Mouse (Mus musculus): ENCODE measurements around the gene Dnajb3. TPM values are rescaled to one million over a fixed set of nuclear protein-coding genes. Genes with fewer than 3 reads are reported as not detected.

Gene Dnajb3
- 3.2 and 6.0 TPM in 2 replicates for polyA plus RNA-seq (2012; rRNA removed)

GRCm38 (mm10) chr1:88205294-88205922 is at the start of gene Dnajb3:
Gene Dnajb3, minus strand, starts transcription at chr1:88205782.

GRCm38 (mm10) chr1:88226670-88227379 is 21.2 kb upstream of the Dnajb3 start, which contains the start of gene Mroh2a:
Gene Mroh2a, plus strand, starts transcription at chr1:88226986.

GRCm38 (mm10) chr1:88211812-88212211 is 6.2 kb upstream of the Dnajb3 start, which contains the start of gene Ugt1a1:
Gene Ugt1a1, plus strand, starts transcription at chr1:88211959.

GRCm38 (mm10) chr1:88200456-88200855 is 5.1 kb downstream of the Dnajb3 start, which contains the start of gene Ugt1a2:
Gene Ugt1a2, plus strand, starts transcription at chr1:88200601.

GRCm38 (mm10) chr1:88165711-88166110 is 39.9 kb downstream of the Dnajb3 start, which contains the start of gene Ugt1a5:
Gene Ugt1a5, plus strand, starts transcription at chr1:88166012.

Other genes with a start within 250 kb of the Dnajb3 start
- gene Usp40, start 197.2 kb downstream of the Dnajb3 start, polyA plus RNA-seq (2012; rRNA removed): 9.8 and 13.1 TPM in 2 replicates
- gene Ugt1a10, start 150.4 kb downstream of the Dnajb3 start, polyA plus RNA-seq (2012; rRNA removed): not detected in 2 replicates
- gene Ugt1a9, start 135.0 kb downstream of the Dnajb3 start, polyA plus RNA-seq (2012; rRNA removed): 0.10 TPM in 1 of 2 replicates, not detected in the other
- gene Ugt1a8, start 118.0 kb downstream of the Dnajb3 start, polyA plus RNA-seq (2012; rRNA removed): not detected in 2 replicates
- 8.5 and 9.3 TPM in 2 replicates for gene Ugt1a7c, start 110.7 kb downstream of the Dnajb3 start, polyA plus RNA-seq (2012; rRNA removed)
- gene Ugt1a6b, start 102.5 kb downstream of the Dnajb3 start, polyA plus RNA-seq (2012; rRNA removed): 11.4 and 14.9 TPM in 2 replicates
- 26.8 and 30.0 TPM in 2 replicates for gene Ugt1a6a, start 71.0 kb downstream of the Dnajb3 start, polyA plus RNA-seq (2012; rRNA removed)
- 0.11 and 0.14 TPM in 2 replicates for gene Ugt1a5, start 39.8 kb downstream of the Dnajb3 start, polyA plus RNA-seq (2012; rRNA removed)
- gene Ugt1a2, start 5.2 kb downstream of the Dnajb3 start, polyA plus RNA-seq (2012; rRNA removed): 0.07 and 0.08 TPM in 2 replicates
- 6.2 and 7.1 TPM in 2 replicates for gene Ugt1a1, start 6.2 kb upstream of the Dnajb3 start, polyA plus RNA-seq (2012; rRNA removed)
- 2.4 and 3.0 TPM in 2 replicates for gene Mroh2a, start 21.2 kb upstream of the Dnajb3 start, polyA plus RNA-seq (2012; rRNA removed)
- 100 and 169 TPM in 2 replicates for gene Hjurp, start 71.9 kb upstream of the Dnajb3 start, polyA plus RNA-seq (2012; rRNA removed)
- not detected in 2 replicates for gene Trpm8, start 71.9 kb upstream of the Dnajb3 start, polyA plus RNA-seq (2012; rRNA removed)
- gene Spp2, start 201.2 kb upstream of the Dnajb3 start, polyA plus RNA-seq (2012; rRNA removed): not detected in 2 replicates